Mouse (Mus musculus): ENCODE data around the gene Zfp142. TPM values are rescaled to one million over a fixed set of nuclear protein-coding genes. Genes with fewer than 3 reads are reported as not detected.

Gene Zfp142
- polyA plus RNA-seq (2015; fragmentation: Nextera tagmentation; extraction: Ambion mirVana): 1.8 TPM in 2 replicates

DNA sequence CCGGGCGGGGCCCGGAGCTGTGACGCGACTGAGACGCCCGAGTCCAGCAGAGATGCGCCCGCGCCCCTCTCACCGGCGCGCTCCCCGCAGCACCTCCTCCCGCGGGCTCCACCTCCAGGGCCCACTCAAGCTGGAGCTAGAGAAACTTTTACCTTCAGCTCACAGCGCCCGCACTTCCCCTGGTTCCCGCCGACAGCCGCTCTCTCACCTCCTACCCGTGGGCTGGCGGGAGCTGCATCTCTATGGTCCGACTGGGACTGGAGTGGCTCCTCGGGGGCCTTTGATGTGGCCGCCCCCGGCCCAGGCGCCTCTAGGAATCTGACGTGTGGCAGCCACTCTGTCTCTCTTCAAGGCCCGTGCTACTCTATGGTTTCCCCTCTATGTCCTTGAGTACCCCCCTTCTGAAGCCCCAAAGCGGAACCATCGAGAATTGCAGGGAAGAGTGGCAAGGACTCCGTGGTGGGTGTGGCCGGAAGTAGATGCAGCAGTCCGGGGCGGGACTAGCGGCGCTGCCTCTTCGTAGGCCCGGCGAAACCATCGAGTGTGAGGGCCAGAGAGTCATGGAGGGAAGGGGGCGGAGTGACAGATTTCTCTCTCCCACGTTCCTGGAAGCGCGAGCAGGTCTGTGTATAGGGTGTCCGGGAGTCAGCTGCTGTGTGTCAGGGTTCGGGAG is at the start of gene Zfp142, which contains the start of gene Bcs1l:
Gene Zfp142 (minus strand): TSS at position 474 of the 673 bp plus-strand sequence.
Gene Bcs1l (plus strand): TSS at position 517 of the 673 bp plus-strand sequence.
- no peaks in the 10 kb centered on the region for H3K9me3 ChIP-seq (replicated peaks)
- H3K9ac ChIP-seq: peak within 1 kb of the TSS; percentile 81
- no peaks in the 10 kb centered on the region for H3K27me3 ChIP-seq
- H3K4me3 ChIP-seq (replicated peaks): peak within 1 kb of the TSS; percentile 78
- H3K36me3 ChIP-seq: peaks cover 35% of the 10 kb centered on the region
- ATAC-seq (ENCODE audit: low read depth) (peak; percentile 95), DNase-seq (peak; percentile 96)
- peak within 1 kb of the TSS; percentile 96 for H3K4me2 ChIP-seq
- peak within 1 kb of the TSS; percentile 86 for H3K27ac ChIP-seq
- peaks cover 40% of the 10 kb centered on the region for H3K4me1 ChIP-seq (replicated peaks)
- WGBS (ENCODE audit: insufficient replicate concordance): under 1% methylated on average over 48 of the region's 48 CpGs

DNA sequence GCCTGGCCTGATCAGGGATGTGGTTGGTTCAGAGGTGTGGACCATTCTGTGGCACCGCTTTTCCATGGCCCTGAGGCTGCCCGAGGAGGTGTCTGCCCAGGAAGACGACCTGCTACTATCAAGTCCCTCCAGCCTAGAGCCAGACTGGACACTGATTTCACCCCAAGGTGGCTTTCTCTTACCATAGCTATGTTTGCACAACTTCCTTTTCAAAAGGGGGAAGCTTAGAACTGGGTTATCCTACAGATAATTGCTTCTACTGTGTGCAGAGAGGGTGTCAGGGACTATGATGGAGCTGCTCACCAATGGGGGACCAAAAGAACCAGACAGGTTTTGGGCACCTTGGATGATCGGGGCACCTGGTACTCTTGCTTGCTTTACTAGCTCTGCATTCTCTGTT is 44.7 kb upstream of the Zfp142 start:
- no peak for DNase-seq
- Histone ChIP-seq H3K4me3 (replicated peaks) (no peak overlapping the region), H3K27ac (no peak overlapping the region), H3K9ac (no peak overlapping the region), H3K4me2 (no peak overlapping the region), H3K36me3 (no peaks in the 10 kb centered on the region), H3K4me1 (replicated peaks) (no peaks in the 10 kb centered on the region), H3K27me3 (no peaks in the 10 kb centered on the region), H3K9me3 (replicated peaks) (no peaks in the 10 kb centered on the region)
- WGBS (ENCODE audit: insufficient replicate concordance): 38% methylated on average over 4 of the region's 4 CpGs
- no peak for ATAC-seq (ENCODE audit: low read depth)

DNA sequence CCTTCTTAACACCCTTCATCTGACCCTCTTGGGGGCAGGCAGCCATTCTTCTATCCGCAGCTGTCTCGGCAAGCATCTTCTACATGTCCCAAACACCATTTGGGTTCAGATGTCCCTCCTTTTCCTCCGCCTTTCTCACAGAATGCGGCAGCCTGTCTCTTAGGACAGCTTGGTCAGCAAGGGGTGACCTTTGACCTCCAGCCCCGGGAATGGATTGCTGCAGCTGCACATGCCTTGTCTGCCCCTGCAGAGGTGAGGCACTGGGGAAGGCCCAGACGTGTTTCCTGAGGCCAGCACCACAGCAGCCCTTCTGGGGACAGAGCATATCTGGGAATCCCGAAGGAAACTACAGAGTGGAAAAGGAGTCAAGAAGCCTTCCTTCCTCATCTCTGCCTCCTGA is 40.0 kb upstream of the Zfp142 start:
- Histone ChIP-seq H3K4me2 (no peak overlapping the region), H3K4me3 (replicated peaks) (no peak overlapping the region), H3K9ac (no peak overlapping the region), H3K4me1 (replicated peaks) (no peaks in the 10 kb centered on the region), H3K27me3 (no peaks in the 10 kb centered on the region), H3K36me3 (no peaks in the 10 kb centered on the region), H3K9me3 (replicated peaks) (no peaks in the 10 kb centered on the region), H3K27ac (no peak overlapping the region)
- DNase-seq (no peak), ATAC-seq (ENCODE audit: low read depth) (no peak)
- 54% methylated on average over 7 of the region's 7 CpGs for WGBS (ENCODE audit: insufficient replicate concordance)

DNA sequence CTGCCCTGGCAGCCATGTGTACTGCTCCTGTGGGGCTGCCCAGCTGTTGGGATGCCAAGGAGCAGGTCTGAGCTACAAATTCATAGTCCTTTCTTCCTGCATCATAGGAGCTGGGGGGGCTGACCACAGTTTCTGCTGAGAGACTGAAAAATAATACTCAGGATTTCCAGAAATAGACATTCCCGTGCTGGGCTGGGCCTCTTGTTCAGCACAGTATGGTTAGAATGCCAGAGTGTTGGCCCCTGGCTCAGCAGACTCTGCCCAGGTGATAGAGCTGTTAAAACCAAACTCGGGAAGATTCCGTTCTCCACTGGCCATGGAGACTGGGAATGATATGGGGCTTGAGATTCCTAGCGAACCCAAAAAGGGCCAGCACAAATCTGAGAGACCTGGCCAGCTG is 38.0 kb upstream of the Zfp142 start:
- ATAC-seq (ENCODE audit: low read depth) (no peak), DNase-seq (no peak)
- WGBS (ENCODE audit: insufficient replicate concordance): 60% methylated on average over 4 of the region's 4 CpGs
- Histone ChIP-seq H3K27ac (no peak overlapping the region), H3K9ac (no peak overlapping the region), H3K9me3 (replicated peaks) (no peaks in the 10 kb centered on the region), H3K4me1 (replicated peaks) (no peaks in the 10 kb centered on the region), H3K4me3 (replicated peaks) (no peak overlapping the region), H3K4me2 (no peak overlapping the region), H3K36me3 (no peaks in the 10 kb centered on the region), H3K27me3 (no peaks in the 10 kb centered on the region)

DNA sequence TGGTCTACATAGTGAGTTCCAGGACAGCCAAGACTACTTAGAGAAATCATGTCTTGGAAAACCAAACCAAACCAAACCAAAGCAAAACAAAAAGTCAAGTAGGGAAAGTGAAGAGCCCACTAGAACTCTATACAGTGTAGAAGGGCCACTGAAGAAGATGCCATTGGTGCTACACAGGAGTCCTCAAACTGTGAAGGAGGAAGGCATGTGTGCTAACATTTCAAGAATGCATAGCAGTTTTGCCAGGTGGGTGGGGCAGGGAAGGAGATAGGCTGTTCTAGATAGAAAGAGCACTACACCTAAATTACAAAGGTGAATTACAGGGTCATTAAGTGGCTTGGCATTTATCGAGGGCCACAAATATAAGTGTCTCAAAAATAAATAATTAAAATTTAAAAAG is 36.1 kb upstream of the Zfp142 start:
- Histone ChIP-seq H3K4me2 (no peak overlapping the region), H3K9me3 (replicated peaks) (no peaks in the 10 kb centered on the region), H3K4me1 (replicated peaks) (no peaks in the 10 kb centered on the region), H3K4me3 (replicated peaks) (no peak overlapping the region), H3K9ac (no peak overlapping the region), H3K27ac (no peak overlapping the region), H3K27me3 (no peaks in the 10 kb centered on the region), H3K36me3 (no peaks in the 10 kb centered on the region)
- no peak for ATAC-seq (ENCODE audit: low read depth)
- WGBS (ENCODE audit: insufficient replicate concordance): 81% methylated on average over 1 of the region's 1 CpGs
- no peak for DNase-seq

DNA sequence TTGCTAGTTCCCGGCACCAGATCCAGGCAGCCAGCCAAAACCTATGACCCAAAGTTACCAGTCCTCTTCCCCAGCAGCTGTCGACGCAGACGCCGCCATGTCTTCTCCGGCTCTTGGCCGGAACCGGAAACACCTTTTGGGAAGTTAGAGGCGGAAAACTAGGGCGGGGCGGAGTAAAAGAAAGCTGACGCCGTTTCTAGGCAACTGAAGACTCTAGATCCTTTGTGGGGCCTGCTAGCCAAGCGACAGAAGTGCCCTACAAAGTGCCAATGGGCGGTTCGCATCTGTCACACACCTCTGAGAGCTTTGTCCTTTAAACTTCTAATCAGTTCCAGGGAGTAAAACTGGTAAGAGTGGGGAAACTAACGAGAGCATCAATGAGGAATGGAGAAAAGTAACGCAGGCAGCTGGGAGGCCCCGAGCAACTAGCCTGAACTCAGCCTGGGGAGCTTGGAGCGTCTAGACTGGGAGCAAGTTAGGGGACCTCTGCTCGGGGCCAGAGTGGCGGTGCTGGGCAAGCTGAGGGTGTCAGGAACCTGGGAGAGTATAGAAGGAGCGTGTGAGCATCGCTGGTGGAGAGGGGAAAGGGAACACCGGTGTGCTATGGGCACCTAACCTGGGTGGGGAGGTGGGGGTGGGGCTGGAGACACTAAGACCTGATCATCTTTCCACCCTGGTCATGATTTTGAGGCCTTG is 13.4 kb upstream of the Zfp142 start, which contains the start of the genes Rnf25 and Stk36:
Gene Rnf25 (minus strand): TSS at position 131 of the 696 bp plus-strand sequence.
Gene Stk36 (plus strand): TSS at position 179 of the 696 bp plus-strand sequence.
- Histone ChIP-seq H3K27me3 (no peaks in the 10 kb centered on the region), H3K36me3 (peaks cover 22% of the 10 kb centered on the region), H3K4me1 (replicated peaks) (peaks cover 20% of the 10 kb centered on the region), H3K27ac (0 out of 2 replicates have a peak within 1 kb of the TSS, but pooled peaks have one; percentile 8), H3K9me3 (replicated peaks) (no peaks in the 10 kb centered on the region), H3K4me3 (replicated peaks) (peak within 1 kb of the TSS; percentile 81), H3K4me2 (peak within 1 kb of the TSS; percentile 80), H3K9ac (peak within 1 kb of the TSS; percentile 82)
- 15% methylated on average over 25 of the region's 25 CpGs for WGBS (ENCODE audit: insufficient replicate concordance)
- peak; percentile 85 for ATAC-seq (ENCODE audit: low read depth)
- DNase-seq: peak; percentile 70

DNA sequence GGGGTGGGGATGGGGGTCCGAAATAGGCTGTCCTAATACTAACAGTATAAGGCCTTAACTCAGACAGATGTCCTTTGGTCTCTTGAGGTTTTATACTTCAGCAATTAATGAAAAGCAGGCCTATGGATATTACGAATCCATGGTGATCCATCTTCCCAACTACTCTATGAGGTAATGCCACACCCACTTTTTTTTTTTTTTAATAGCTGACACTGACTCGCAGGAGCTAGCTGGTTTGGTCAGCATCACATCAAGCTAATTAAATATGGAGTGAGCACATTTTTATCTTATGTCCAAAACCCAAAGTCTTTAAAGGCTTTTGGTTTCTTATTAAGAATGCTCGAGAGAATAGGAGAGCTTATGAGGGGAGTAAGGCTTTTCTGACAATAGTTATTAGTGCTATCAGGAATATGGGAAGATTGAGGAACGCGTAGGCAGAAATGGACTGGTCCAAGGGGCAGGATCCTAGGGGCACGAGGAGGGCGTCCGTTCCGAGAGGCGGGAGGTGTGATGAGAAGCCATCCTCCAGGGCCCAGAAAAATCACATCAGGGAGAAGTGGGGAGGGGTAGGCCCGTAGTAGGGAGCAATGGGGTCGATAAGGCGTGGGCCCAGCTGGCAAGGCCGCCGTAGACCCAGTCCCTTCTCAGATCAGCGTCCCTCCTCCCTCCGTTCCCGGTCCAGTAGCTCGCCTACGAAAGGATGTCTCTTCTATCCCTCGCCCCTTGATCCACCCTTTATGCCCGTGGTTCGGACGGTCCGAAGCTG is 12.6 kb upstream of the Zfp142 start:
- Histone ChIP-seq H3K27ac (0 out of 2 replicates have a peak overlapping the region, but pooled peaks have one; percentile 8), H3K9ac (peak overlapping the region; percentile 82), H3K4me3 (replicated peaks) (peak overlapping the region; percentile 81), H3K36me3 (peaks cover 27% of the 10 kb centered on the region), H3K27me3 (no peaks in the 10 kb centered on the region), H3K4me2 (peak overlapping the region; percentile 80), H3K9me3 (replicated peaks) (no peaks in the 10 kb centered on the region), H3K4me1 (replicated peaks) (peaks cover 20% of the 10 kb centered on the region)
- DNase-seq (no peak), ATAC-seq (ENCODE audit: low read depth) (peak; percentile 68)
- 7% methylated on average over 26 of the region's 26 CpGs for WGBS (ENCODE audit: insufficient replicate concordance)

DNA sequence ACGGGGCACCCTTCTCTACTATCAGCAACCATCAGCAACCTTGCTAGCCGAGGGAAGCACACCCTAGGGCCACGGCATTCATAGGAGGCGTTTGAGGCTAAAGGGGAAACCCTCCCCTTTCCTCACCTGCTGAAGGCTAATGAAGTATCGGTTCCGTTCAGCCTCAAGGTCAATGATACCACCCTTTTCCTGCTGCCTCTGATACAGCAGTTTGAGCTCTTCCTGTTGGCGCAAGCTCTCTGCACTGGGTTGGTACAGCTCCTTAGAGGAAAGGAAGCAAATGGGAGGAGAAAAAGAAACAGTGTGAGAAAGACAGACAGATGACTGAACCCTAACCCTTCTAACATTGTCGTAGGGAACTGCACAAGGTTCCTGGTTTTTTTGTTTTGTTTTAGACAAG is 6.4 kb upstream of the Zfp142 start:
- Histone ChIP-seq H3K4me2 (no peak overlapping the region), H3K27me3 (no peaks in the 10 kb centered on the region), H3K27ac (no peak overlapping the region), H3K4me3 (replicated peaks) (no peak overlapping the region), H3K36me3 (peaks cover 82% of the 10 kb centered on the region), H3K9ac (no peak overlapping the region), H3K4me1 (replicated peaks) (0 out of 2 replicates have a peak, but pooled peaks cover 4% of the 10 kb centered on the region), H3K9me3 (replicated peaks) (no peaks in the 10 kb centered on the region)
- WGBS (ENCODE audit: insufficient replicate concordance): 61% methylated on average over 8 of the region's 8 CpGs
- ATAC-seq (ENCODE audit: low read depth): no peak
- DNase-seq: no peak

DNA sequence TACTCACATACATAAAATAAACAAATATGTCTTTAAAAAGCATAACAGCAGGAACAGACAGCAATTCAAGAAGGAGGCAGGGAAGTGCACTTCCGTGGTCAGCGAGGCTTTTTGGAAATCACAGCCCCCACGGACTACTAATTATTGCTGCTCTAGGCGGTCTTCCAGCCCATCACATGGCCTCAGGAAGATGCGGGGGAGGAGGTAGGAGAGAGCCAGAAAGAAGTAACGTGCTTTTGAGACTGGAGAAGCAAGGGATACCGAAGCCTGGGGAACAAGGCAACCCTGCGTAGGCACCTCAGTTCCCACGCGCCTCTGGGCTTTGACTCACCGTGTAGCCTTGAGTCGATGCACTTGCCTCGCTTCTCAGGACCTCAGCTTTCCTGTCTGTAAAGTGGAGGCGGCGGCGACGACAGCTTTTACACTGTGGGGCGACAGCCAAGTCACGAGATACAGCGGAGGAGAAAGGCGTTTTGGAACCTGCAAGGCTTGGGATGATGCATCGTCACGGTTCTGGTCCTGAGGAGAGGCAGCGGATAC is 743 bp downstream of the Zfp142 start:
- ATAC-seq (ENCODE audit: low read depth) (no peak), DNase-seq (no peak)
- 1% methylated on average over 24 of the region's 24 CpGs for WGBS (ENCODE audit: insufficient replicate concordance)
- peak overlapping the region; percentile 78 for H3K4me3 ChIP-seq (replicated peaks)
- H3K4me1 ChIP-seq (replicated peaks): peaks cover 40% of the 10 kb centered on the region
- H3K27ac ChIP-seq: peak overlapping the region; percentile 86
- H3K27me3 ChIP-seq: no peaks in the 10 kb centered on the region
- peak overlapping the region; percentile 96 for H3K4me2 ChIP-seq
- no peaks in the 10 kb centered on the region for H3K9me3 ChIP-seq (replicated peaks)
- H3K36me3 ChIP-seq: peaks cover 37% of the 10 kb centered on the region
- peak overlapping the region; percentile 78 for H3K9ac ChIP-seq

DNA sequence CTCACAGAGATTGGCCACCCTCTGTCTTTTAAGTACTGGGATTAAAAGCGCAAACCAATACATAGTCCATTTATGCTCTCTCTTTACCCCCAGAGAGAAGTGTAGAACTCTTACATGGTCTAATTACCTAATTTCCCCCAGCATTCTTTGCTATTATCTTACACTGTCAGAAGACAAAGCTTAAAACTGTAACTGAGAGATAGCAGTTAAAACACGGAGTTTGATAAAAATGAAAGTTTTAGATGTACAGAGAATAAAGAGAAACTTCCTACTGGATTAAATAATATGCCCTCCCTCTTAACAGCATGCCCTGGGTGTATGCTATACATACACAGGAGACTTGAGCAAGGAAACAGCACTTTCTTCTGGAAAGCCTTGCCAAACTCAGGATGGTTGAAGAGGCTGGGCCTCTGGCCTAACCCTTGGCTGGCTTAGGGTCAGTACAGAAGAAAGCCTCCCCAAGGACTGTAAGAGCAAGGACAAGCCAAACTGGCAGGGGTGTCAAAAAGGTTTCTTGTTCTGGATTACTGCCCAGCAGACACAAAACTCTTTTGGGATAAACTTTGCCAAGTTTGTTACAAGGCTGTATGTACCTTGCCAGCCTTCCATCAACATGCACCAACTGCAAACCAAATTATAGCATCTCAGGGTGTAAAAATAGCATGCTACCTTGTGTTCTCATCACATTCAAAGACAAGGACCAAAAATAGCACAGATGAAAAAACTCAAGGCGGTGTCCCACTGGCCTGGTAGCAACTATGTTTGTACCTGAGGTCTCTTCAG is 3.2 kb downstream of the Zfp142 start:
- 0 out of 2 replicates have a peak overlapping the region, but pooled peaks have one; percentile 8 for H3K4me2 ChIP-seq
- H3K4me1 ChIP-seq (replicated peaks): peaks cover 40% of the 10 kb centered on the region
- 66% methylated on average over 3 of the region's 3 CpGs for WGBS (ENCODE audit: insufficient replicate concordance)
- peaks cover 26% of the 10 kb centered on the region for H3K36me3 ChIP-seq
- H3K27ac ChIP-seq: peak overlapping the region; percentile 50; the same call in 1 of the 2 replicates
- DNase-seq: no peak
- no peaks in the 10 kb centered on the region for H3K27me3 ChIP-seq
- no peak for ATAC-seq (ENCODE audit: low read depth)
- H3K9me3 ChIP-seq (replicated peaks): no peaks in the 10 kb centered on the region
- no peak overlapping the region for H3K4me3 ChIP-seq (replicated peaks)
- peak overlapping the region; percentile 47 for H3K9ac ChIP-seq
